Mouse (Mus musculus) midbrain, embryonic 13.5 days (tissue): Measurements from ENCODE around the gene Sptan1. TPM values are rescaled to one million over a fixed set of nuclear protein-coding genes. Genes with fewer than 3 reads are reported as not detected.
"Not testable (repeated sequence)": the region's sequence is repeated elsewhere in the genome, so short reads cannot be mapped to it uniquely, and the experiment has no call there.

ENCODE experiments used
- ATAC-seq: fragments of 200-750 bp; cut with Nextera tagmentation; 2 replicates; pipeline ENCODE4 v1.8.0; 2017; ENCODE audit warnings: mild to moderate bottlenecking, moderate TSS enrichment, moderate library complexity
- H3K27ac ChIP-seq: fragments of 300-500 bp; sonication (generic); 2 replicates; pipeline ENCODE4 v1.5.1; 2015; ENCODE audit warnings: inconsistent platforms, mild to moderate bottlenecking, moderate library complexity
- H3K27me3 ChIP-seq: fragments of 300-500 bp; sonication (generic); 2 replicates; pipeline ENCODE4 v1.6.1; 2015; ENCODE audit warnings: mild to moderate bottlenecking, inconsistent platforms
- H3K36me3 ChIP-seq: fragments of 300-500 bp; sonication (generic); 2 replicates; pipeline ENCODE4 v1.6.1; 2015; ENCODE audit warnings: mild to moderate bottlenecking, inconsistent platforms
- H3K4me1 ChIP-seq: fragments of 300-500 bp; sonication (generic); replicated peaks from 2 replicates; pipeline ENCODE4 v1.6.1; 2015; ENCODE audit warnings: inconsistent platforms
- H3K4me2 ChIP-seq: fragments of 300-500 bp; sonication (generic); replicated peaks from 2 replicates; pipeline ENCODE4 v1.6.1; 2015; ENCODE audit warnings: moderate library complexity, mild to moderate bottlenecking, inconsistent platforms
- H3K4me3 ChIP-seq: fragments of 300-500 bp; sonication (generic); replicated peaks from 2 replicates; pipeline ENCODE4 v1.5.1; 2015; ENCODE audit warnings: mild to moderate bottlenecking, inconsistent platforms
- H3K9ac ChIP-seq: fragments of 300-500 bp; sonication (generic); replicated peaks from 2 replicates; pipeline ENCODE4 v1.6.1; 2015; ENCODE audit warnings: mild to moderate bottlenecking, inconsistent platforms
- H3K9me3 ChIP-seq: fragments of 300-500 bp; sonication (generic); 2 replicates; pipeline ENCODE4 v1.6.1; 2016; ENCODE audit warnings: mild to moderate bottlenecking, inconsistent platforms
- WGBS: fragments of 180-500 bp; shearing (Covaris S2); methylation state at CpG from one replicate; pipeline ENCODE4 v1.1.7; 2015; 5-methylcytosine and 5-hydroxymethylcytosine counted together
- polyA plus RNA-seq: library from polyadenylated mRNA; unstranded; fragments of >200 nt; fragmentation: Nextera tagmentation; extraction: Ambion mirVana; gene quantifications from 2 replicates; pipeline ENCODE4 v1.2.1, GENCODE M21; 2015

Gene Sptan1
- polyA plus RNA-seq, 1 experiment from 2014 or later, result 185 TPM

DNA sequence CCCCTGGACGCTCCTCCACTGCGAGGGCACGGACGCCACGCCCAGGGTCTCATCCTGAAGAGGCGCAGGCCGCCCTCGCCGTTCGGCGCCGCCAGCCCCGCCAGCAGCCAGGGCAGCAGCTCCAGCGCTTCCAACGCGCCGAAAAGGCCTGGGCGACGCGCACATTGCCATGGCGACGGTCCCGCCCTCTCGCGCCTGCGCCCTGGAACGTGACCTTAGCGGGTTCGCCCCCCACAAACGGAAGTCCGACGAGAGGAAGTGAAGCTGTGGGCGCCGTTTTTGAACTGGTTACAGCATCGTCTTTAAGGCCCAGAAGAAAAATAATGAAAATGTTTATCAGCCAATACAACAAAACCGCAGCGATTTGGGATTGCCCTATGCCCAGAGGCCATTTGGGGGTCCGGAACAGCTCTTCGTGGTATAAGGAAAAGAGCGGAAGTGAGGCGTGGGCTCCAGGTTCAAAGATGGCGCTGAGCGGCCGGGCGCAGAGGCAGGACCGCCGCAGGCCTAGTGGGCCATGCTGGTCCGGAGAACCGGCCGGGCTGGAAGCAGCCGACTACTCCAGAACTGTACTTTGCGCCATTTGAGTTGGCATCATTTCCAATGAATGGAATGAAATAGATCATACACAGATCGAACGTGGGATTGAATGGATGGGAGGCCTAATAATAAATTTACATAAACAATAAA lies 83.5 kb downstream of the Sptan1 start, which contains the start of gene Wdr34:
Gene Wdr34 (minus strand): TSS at position 183 of the 690 bp plus-strand sequence.
- under 1% methylated on average over 54 of the region's 54 CpGs for WGBS
- peak; percentile 95 for ATAC-seq

DNA sequence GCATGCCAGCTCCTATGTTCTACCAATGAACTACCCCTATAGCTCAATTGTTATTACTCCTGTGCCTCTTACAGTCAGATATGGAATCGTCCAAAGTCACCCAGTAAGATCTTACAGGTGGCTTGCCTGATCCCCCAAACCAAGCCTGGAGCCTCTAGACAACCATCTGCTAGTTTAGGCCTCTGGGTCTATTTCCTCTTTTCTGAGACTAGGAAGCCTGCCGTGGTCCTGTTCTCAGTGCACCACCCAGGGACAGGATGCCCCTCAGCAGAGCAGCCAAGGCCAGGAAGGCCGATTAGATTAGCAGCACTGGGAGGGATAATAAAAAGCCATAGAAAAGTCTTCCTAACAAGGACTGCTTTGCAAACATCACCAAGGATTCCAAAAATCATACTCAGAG lies 84.5 kb downstream of the Sptan1 start:
- H3K27me3 ChIP-seq, result 0 out of 2 replicates have a peak, but pooled peaks cover 5% of the 10 kb centered on the region
- peaks cover 5% of the 10 kb centered on the region; the same call in 1 of the 2 replicates for H3K4me1 ChIP-seq
- peaks cover 10% of the 10 kb centered on the region for H3K36me3 ChIP-seq
- no peak overlapping the region for H3K9ac ChIP-seq
- no peak for ATAC-seq
- H3K9me3 ChIP-seq, result no peaks in the 10 kb centered on the region
- H3K4me3 ChIP-seq, result no peak overlapping the region
- no peak overlapping the region for H3K27ac ChIP-seq
- 91% methylated on average over 3 of the region's 3 CpGs for WGBS
- H3K4me2 ChIP-seq, result no peak overlapping the region

More for the DNA sequence above, 83.5 kb downstream of the Sptan1 start, which contains the start of gene Wdr34:
- Histone ChIP-seq H3K4me2 (peak within 1 kb of the TSS; percentile 63), H3K4me3 (peak within 1 kb of the TSS; percentile 61), H3K4me1 (peaks cover 5% of the 10 kb centered on the region; the same call in 1 of the 2 replicates), H3K9me3 (no peaks in the 10 kb centered on the region), H3K9ac (peak within 1 kb of the TSS; percentile 74), H3K27ac (peak within 1 kb of the TSS; percentile 92), H3K27me3 (0 out of 2 replicates have a peak, but pooled peaks cover 2% of the 10 kb centered on the region), H3K36me3 (peaks cover 13% of the 10 kb centered on the region)

DNA sequence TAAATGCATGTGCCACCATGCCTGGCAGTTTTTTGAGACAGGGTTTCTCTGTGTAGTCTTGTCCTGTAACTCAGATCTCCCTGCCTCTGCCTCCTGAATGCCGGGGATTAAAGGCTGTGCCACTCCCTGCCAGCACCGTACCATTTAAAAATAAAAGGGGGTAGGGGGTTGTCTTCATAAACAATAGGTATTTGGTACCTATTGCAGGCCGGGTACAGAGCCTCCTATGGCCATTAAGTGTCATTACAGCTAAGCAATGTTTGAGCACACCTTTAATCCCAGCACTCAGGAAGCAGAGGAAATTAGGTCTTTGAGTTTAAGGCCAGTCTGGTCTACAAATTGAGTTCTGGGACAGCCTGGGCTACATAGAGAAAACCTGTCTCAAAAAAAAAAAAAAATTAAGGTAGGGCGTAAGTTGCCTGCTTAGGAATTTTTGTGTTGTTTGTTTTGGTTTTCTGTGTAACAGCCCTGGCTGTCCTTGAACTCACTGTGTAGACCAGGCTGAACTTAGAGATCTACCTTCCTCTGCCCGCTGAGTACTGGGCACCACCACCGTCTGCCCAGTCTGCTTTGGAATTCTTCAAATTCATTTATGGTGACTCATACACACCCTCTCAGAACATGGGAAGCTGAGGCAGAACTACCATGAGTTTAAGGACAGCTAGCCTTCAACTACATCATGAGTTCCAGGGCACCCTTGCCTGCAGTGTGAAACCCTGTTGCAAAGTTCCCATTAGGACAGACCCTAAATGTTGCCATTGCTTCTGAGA lies 86.8 kb downstream of the Sptan1 start:
- ATAC-seq, result no peak
- 43% methylated on average over 6 of the region's 6 CpGs for WGBS
- Histone ChIP-seq H3K9me3 (no peaks in the 10 kb centered on the region), H3K9ac (no peak overlapping the region), H3K36me3 (no peaks in the 10 kb centered on the region), H3K4me2 (no peak overlapping the region), H3K4me1 (peaks cover 5% of the 10 kb centered on the region; the same call in 1 of the 2 replicates), H3K27ac (no peak overlapping the region), H3K4me3 (no peak overlapping the region), H3K27me3 (0 out of 2 replicates have a peak, but pooled peaks cover 5% of the 10 kb centered on the region)

DNA sequence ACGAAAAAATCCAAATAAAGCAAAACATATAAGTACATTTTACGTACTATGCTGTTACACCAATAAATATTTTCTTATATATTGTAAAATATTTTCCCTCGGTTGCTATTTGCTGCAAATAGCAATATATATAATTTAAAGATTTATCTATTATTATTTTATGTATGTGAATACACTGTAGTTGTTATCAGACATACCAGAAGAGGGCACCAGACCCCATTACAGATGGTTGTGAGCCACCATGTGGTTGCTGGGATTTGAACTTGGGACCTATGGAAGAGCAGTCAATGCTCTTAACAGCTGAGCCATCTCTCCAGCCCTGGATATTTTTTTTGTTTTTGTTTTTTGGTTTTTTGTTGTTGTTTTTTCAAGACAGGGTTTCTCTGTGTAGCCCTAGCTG lies 90.0 kb downstream of the Sptan1 start:
- 97% methylated on average over 3 of the region's 3 CpGs for WGBS
- H3K9me3 ChIP-seq, H3K4me1 ChIP-seq, H3K27me3 ChIP-seq, H3K27ac ChIP-seq, H3K4me2 ChIP-seq, H3K9ac ChIP-seq, ATAC-seq, H3K4me3 ChIP-seq, H3K36me3 ChIP-seq: not testable (repeated sequence)

DNA sequence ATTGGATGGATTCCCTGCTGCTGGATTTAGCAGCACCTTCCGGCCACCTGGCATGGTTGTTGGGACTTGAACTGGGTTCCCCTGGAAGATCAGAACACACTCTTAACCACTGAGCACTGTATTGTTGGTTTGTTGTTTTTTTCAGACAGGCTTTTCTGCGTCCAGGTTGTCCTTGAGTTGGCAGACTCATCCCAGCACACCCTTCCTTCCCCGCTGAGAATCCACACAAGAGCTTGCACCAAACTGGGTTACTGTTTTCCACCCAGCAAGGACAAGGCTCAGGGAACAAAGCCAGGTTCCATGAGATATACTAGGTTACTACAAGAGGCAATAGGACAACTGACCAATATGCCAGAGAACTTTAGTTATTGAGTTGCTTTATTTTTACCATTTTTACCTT lies 91.4 kb downstream of the Sptan1 start:
- H3K9me3 ChIP-seq, result no peaks in the 10 kb centered on the region
- H3K9ac ChIP-seq, result no peak overlapping the region
- no peak overlapping the region for H3K27ac ChIP-seq
- WGBS, result 83% methylated on average over 3 of the region's 3 CpGs
- peaks cover 5% of the 10 kb centered on the region for H3K4me1 ChIP-seq
- no peak for ATAC-seq
- no peak overlapping the region for H3K4me2 ChIP-seq
- 0 out of 2 replicates have a peak, but pooled peaks cover 5% of the 10 kb centered on the region for H3K27me3 ChIP-seq
- H3K4me3 ChIP-seq, result no peak overlapping the region
- no peaks in the 10 kb centered on the region for H3K36me3 ChIP-seq

DNA sequence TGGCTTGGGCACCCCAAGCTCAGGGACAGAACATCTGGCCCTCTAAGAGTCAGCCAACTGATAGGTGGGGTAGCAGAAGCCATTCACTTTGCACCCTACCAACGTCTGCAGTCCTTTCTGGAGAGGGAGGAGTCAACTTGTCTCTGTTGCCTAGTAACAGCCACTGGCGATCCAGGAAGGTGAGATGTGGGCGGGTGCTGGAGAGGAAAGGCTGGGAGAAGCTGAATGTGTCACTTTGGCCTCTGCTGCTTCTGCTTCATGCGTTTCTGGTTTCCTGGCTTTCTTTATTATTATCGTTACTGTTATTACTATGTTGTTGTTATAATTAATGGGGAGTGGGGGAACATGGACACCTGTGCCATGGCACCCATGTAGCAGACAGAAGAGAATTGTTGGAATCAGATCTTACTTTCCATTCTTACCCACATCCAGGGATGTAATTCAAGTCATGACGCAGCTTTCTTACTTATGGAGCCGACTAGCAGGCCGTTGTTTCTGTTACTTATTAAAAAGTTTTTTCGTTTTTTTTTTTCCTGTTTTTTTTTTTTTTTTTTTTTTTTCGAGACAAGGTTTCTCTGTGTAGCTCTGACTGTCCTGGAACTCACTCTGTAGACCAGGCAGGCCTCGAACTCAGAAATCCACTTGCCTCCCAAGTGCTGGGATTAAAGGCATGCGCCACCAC lies 92.0 kb downstream of the Sptan1 start, which contains the start of gene Set:
Gene Set (plus strand): TSS at position 156 of the 682 bp plus-strand sequence.
- Histone ChIP-seq H3K36me3 (no peaks in the 10 kb centered on the region), H3K4me2 (no peak within 1 kb of the TSS), H3K27ac (no peak within 1 kb of the TSS), H3K9me3 (no peaks in the 10 kb centered on the region), H3K9ac (no peak within 1 kb of the TSS), H3K4me1 (peaks cover 11% of the 10 kb centered on the region), H3K27me3 (0 out of 2 replicates have a peak, but pooled peaks cover 5% of the 10 kb centered on the region), H3K4me3 (no peak within 1 kb of the TSS)
- no peak for ATAC-seq
- WGBS, result 50% methylated on average over 12 of the region's 12 CpGs

DNA sequence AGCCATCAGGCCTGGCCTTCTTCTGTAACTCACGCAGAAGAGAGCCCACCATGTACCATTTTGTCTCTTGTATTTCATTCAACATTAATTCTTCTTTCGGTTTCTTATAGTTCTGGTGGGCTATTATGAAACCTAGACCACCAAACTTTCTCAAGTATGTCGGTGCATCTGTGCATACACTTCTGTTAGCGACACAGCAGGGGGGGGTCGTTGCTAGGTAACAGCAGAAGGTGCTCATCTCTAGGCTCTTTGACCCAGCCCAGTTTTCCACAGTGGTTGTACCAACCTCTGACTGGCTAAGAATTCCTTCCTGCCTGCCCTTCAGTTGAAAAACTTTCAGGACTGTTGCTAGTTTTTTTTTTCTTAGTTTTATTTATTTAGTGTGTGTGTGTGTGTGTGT lies 93.1 kb downstream of the Sptan1 start:
- no peak overlapping the region for H3K9ac ChIP-seq
- H3K9me3 ChIP-seq, result no peaks in the 10 kb centered on the region
- H3K27me3 ChIP-seq, result 0 out of 2 replicates have a peak, but pooled peaks cover 5% of the 10 kb centered on the region
- peaks cover 20% of the 10 kb centered on the region for H3K4me1 ChIP-seq
- H3K36me3 ChIP-seq, result no peaks in the 10 kb centered on the region
- 23% methylated on average over 5 of the region's 5 CpGs for WGBS
- no peak overlapping the region for H3K4me2 ChIP-seq
- no peak overlapping the region for H3K27ac ChIP-seq
- ATAC-seq, result no peak
- H3K4me3 ChIP-seq, result no peak overlapping the region

DNA sequence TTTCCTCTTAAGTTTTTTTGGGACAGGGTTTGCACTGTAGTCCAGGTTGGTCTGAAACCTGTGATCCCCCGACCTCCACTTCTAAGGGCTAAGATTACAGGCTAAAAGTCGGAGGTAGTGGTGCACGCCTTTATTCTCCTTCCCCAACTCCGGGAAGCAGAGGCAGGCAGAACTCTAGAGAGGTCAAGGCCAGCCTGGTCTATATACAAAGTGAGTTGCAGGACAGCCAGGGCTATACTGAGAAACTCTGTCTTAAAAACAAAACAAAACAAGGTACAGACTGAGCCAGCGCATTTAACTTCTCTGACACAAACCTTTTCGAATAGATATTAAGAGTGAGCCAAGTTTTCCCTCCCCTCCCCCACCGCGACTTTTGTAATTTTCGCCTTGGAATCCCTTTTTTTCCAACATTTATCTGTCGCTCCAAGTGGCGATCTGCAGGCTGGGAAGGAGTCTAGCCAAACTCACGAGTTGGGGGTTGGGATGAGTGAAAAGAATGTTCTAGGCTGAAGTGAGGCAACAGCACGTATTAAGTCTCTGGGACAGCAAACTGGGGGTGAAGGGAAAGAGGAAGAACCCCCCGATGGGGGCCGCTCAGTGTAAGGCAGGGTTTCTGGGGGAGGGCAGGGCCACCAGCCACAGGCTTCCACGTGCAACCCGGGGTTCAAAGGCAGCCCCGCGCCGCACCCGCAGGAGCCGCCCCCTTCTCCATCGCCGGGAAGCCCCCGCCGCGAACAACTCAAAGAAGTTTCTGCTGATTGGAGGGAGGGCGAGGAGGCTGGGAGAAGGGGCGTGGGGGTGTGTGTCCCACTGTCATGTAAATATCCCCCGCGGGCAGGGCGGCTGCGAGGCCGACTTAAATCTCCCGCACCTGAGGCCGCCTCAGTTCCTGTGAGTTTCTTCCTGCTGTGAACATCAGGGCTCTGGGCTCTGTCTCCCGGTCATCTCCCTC lies 96.1 kb downstream of the Sptan1 start:
- Histone ChIP-seq H3K4me2 (peak overlapping the region; percentile 72), H3K27me3 (no peaks in the 10 kb centered on the region), H3K4me3 (peak overlapping the region; percentile 48), H3K36me3 (no peaks in the 10 kb centered on the region), H3K9me3 (no peaks in the 10 kb centered on the region), H3K27ac (peak overlapping the region; percentile 78), H3K4me1 (peaks cover 37% of the 10 kb centered on the region), H3K9ac (peak overlapping the region; percentile 69)
- no peak for ATAC-seq
- 8% methylated on average over 37 of the region's 37 CpGs for WGBS

DNA sequence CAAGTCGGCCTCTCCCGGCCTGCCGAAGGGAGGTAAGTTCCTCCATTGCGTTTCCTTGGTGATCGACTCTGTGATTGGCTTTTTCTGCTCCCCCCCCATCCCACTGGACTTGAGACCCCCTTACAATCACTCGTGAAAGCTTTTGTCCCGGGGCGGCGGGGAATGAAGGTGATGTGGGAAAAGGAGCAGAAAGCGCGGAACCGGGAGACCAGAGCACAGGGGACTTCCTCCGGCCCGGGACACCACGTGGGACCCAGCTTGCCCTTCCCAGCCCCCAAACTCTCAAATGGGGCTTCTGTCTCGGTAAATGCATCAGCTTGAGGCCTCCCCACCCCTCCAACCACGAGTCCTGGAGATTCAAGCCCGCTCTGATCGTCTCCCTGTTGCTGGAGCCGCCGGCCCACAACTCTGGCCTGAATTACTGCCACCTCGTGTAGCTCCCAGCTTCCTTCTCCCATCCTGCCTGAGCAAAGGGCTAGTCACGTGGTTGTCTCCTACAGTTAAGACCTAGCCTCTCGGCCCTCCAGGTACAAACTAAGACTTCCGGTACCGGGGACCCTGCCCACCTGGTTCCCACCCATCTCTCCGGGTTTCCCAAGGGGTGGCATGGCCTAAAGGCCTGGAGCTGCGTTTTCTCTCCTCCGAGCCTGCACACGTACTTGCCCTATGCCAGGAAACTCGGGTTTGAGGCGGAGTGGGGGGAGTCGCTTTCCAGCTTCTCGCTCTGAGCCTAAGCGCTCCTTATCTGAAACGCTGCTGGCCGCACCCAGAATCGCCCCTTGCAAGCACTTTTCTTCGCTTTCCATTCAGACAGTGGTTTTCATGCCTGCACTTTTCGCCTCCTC lies 97.1 kb downstream of the Sptan1 start:
- Histone ChIP-seq H3K9me3 (no peaks in the 10 kb centered on the region), H3K27me3 (no peaks in the 10 kb centered on the region), H3K9ac (peak overlapping the region; percentile 69), H3K4me2 (peak overlapping the region; percentile 72), H3K4me3 (peak overlapping the region; percentile 48), H3K27ac (peak overlapping the region; percentile 78), H3K4me1 (peaks cover 37% of the 10 kb centered on the region), H3K36me3 (no peaks in the 10 kb centered on the region)
- under 1% methylated on average over 40 of the region's 40 CpGs for WGBS
- ATAC-seq, result peak; percentile 29

DNA sequence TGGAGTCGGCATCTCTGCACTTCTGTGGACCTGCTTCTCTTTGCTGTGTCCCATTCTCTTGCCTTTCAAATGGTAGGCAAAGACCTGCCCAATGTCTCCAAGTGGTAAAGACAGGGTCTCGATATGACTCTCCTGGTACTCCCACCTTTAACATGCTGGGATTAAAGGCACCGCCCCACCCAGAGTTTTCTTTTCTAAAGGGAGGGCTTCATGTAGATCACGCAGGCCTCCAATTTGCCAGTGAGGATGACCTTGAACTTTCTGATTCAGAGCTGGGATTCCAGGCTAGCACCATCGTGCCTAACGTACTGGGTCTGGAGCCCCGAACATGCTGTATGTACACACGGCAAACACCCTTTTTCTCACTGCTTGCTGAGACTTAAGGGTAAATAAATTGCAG lies 97.9 kb downstream of the Sptan1 start:
- Histone ChIP-seq H3K27ac (peak overlapping the region; percentile 78), H3K27me3 (no peaks in the 10 kb centered on the region), H3K9me3 (no peaks in the 10 kb centered on the region), H3K4me3 (peak overlapping the region; percentile 48), H3K9ac (peak overlapping the region; percentile 69), H3K4me2 (peak overlapping the region; percentile 72), H3K4me1 (peaks cover 43% of the 10 kb centered on the region), H3K36me3 (no peaks in the 10 kb centered on the region)
- 4% methylated on average over 8 of the region's 8 CpGs for WGBS
- no peak for ATAC-seq
